Mouse (Mus musculus) testis, adult 2 months (tissue): ENCODE data around the gene Hist2h2aa2. TPM values are rescaled to one million over a fixed set of nuclear protein-coding genes. Genes with fewer than 3 reads are reported as not detected.
"Not testable (repeated sequence)": the region's sequence is repeated elsewhere in the genome, so short reads cannot be mapped to it uniquely, and the experiment has no call there.

Source experiments
- H3K27ac ChIP-seq: fragments of 200-500 bp; 2 replicates; pipeline ENCODE4 v1.5.1; 2012; ENCODE audit warnings: low read depth, low read length; ENCODE audit not compliant: control insufficient read depth, insufficient read depth
- H3K27me3 ChIP-seq: fragments of 200-500 bp; 2 replicates; pipeline ENCODE4 v1.6.1; 2012; ENCODE audit warnings: mild to moderate bottlenecking, low read length, moderate library complexity; ENCODE audit not compliant: control insufficient read depth, insufficient read depth
- H3K36me3 ChIP-seq: fragments of 200-500 bp; 2 replicates; pipeline ENCODE4 v1.6.1; 2012; ENCODE audit warnings: mild to moderate bottlenecking, low read length; ENCODE audit not compliant: control insufficient read depth, insufficient read depth
- H3K4me1 ChIP-seq: fragments of 200-500 bp; 2 replicates; pipeline ENCODE4 v1.6.1; 2012; ENCODE audit warnings: low read length; ENCODE audit not compliant: control insufficient read depth, insufficient read depth
- H3K4me3 ChIP-seq: fragments of 200-500 bp; 2 replicates; pipeline ENCODE4 v1.5.1; 2012; ENCODE audit warnings: low read depth, mild to moderate bottlenecking, low read length, moderate library complexity, mixed read lengths; ENCODE audit not compliant: control insufficient read depth
- CTCF ChIP-seq: fragments of 200-500 bp; IDR thresholded peaks from 2 replicates; pipeline ENCODE4 v1.5.1; 2012; ENCODE audit warnings: low read depth, mild to moderate bottlenecking, inconsistent platforms, low read length, moderate library complexity; ENCODE audit not compliant: control insufficient read depth, insufficient read depth, insufficient replicate concordance
- POLR2A ChIP-seq: fragments of 200-500 bp; IDR thresholded peaks from 2 replicates; pipeline ENCODE4 v1.6.1; 2012; ENCODE audit warnings: low read depth, mild to moderate bottlenecking, inconsistent platforms, low read length, moderate library complexity; ENCODE audit not compliant: control insufficient read depth
- polyA plus RNA-seq: library from polyadenylated mRNA; depleted of rRNA; stranded (reverse); fragments of >200 nt; gene quantifications from 2 replicates; pipeline ENCODE4 v1.2.3, GENCODE M21; 2012

Hist2h2aa2 gene
- polyA plus RNA-seq, 1 experiment, result 37.8 TPM

GRCm38 (mm10) chr3:96247356-96248140, 7.5 kb upstream of the Hist2h2aa2 start:
- H3K4me3 ChIP-seq, result peak overlapping the region; percentile 74

GRCm38 (mm10) chr3:96246427-96246856, 6.4 kb upstream of the Hist2h2aa2 start, which contains the start of gene Hist2h3c1:
Gene Hist2h3c1, plus strand, starts transcription at chr3:96246685.
- H3K27me3 ChIP-seq, H3K4me1 ChIP-seq, H3K36me3 ChIP-seq: not testable (repeated sequence)
- Histone ChIP-seq H3K4me3 (peak within 1 kb of the TSS; percentile 84), H3K27ac (peak within 1 kb of the TSS; percentile 85)

More at GRCm38 (mm10) chr3:96247356-96248140, 7.5 kb upstream of the Hist2h2aa2 start:
- no peaks in the 10 kb centered on the region for H3K36me3 ChIP-seq
- TF ChIP-seq POLR2A, result no peak
- TF ChIP-seq CTCF, result no peak
- no peaks in the 10 kb centered on the region; the same call in 1 of the 2 replicates for H3K4me1 ChIP-seq
- no peak overlapping the region for H3K27ac ChIP-seq
- no peaks in the 10 kb centered on the region for H3K27me3 ChIP-seq

DNA sequence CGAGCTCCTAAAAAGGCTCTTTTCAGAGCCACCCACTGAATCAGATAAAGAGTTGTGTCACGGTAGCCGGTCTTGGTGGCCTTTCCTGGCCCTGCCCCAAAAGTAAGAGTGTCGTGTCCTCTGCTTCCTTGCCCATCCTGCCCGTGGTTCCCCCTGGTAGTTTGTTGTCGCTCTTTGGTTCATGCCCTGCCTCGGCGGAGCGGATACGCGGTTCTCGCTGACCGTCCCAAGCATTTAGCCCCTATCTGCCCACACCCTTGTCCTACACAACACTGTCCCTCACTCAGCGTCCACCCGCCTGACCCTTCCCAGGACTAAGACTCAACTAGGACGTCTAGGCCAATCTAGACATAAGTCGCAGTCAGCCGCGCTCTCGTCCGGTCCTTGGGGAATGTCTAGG, 5.9 kb upstream of the Hist2h2aa2 start:
- Histone ChIP-seq H3K4me3 (peak overlapping the region; percentile 84), H3K27ac (peak overlapping the region; percentile 85)
- H3K27me3 ChIP-seq, H3K4me1 ChIP-seq, H3K36me3 ChIP-seq: not testable (repeated sequence)

- not testable (repeated sequence) for H3K4me1 ChIP-seq
Measured at GRCm38 (mm10) chr3:96245003-96245886, 5.2 kb upstream of the Hist2h2aa2 start, which contains the start of gene Hist2h2aa1. Gene Hist2h2aa1, plus strand, starts transcription at chr3:96245497.

DNA sequence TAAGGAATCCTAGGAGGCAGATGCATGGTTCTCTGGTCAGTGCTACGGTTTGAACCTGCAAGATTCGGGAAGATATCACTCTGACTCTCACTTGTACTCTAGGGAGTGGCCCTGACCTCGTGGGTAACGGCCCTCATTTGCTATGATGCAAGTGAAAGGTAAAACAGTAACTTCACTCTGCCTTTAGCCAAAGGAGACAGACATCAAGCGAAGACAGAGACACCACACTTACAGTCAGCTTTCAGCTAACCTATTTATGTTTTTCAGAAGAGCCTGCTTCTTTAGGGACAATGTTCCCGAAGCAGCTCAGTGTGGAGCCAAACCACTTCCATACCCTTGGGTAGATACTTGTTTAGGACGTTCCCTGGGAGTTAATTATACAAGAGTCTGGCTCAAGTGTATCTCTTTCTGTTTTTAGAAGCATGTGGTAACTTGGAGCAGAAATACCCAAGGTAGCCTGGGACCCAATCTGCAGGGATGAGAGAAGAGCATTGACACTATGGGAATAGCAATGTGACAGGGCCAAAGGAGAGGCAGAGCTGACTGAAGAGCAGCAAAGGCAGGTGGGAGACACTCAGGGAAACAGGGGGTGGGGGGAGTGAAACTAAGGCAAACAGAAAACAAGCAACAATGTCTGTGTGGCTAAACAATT, 4.0 kb upstream of the Hist2h2aa2 start:
- Histone ChIP-seq H3K27ac (peak overlapping the region; percentile 5), H3K4me1 (peaks cover 2% of the 10 kb centered on the region), H3K4me3 (peak overlapping the region; percentile 73), H3K36me3 (no peaks in the 10 kb centered on the region), H3K27me3 (no peaks in the 10 kb centered on the region)
- no peak for TF ChIP-seq CTCF
- TF ChIP-seq POLR2A, result no peak

More at GRCm38 (mm10) chr3:96245003-96245886, 5.2 kb upstream of the Hist2h2aa2 start, which contains the start of gene Hist2h2aa1:
- not testable (repeated sequence) for H3K27me3 ChIP-seq, H3K36me3 ChIP-seq
- TF ChIP-seq POLR2A, result peak; percentile 57; the same call in 1 of the 2 replicates
- TF ChIP-seq CTCF, result 0 out of 2 replicates have a peak, but pooled peaks have one; percentile 1
- Histone ChIP-seq H3K27ac (peak within 1 kb of the TSS; percentile 100), H3K4me3 (peak within 1 kb of the TSS; percentile 100)

- Histone ChIP-seq H3K36me3 (no peaks in the 10 kb centered on the region), H3K27me3 (no peaks in the 10 kb centered on the region), H3K27ac (peak overlapping the region; percentile 84), H3K4me3 (peak overlapping the region; percentile 74; the same call in 1 of the 2 replicates), H3K4me1 (peaks cover 5% of the 10 kb centered on the region; the same call in 1 of the 2 replicates)
- TF ChIP-seq POLR2A (no peak), CTCF (no peak)
Measured at GRCm38 (mm10) chr3:96240799-96241197, 722 bp upstream of the Hist2h2aa2 start.

GRCm38 (mm10) chr3:96238954-96239793, 902 bp downstream of the Hist2h2aa2 start, which contains the start of gene Hist2h3c2:
Gene Hist2h3c2, minus strand, starts transcription at chr3:96239127.
- not testable (repeated sequence) for H3K27me3 ChIP-seq, H3K4me1 ChIP-seq, H3K36me3 ChIP-seq
- H3K4me3 ChIP-seq, result peak within 1 kb of the TSS; percentile 85
- H3K27ac ChIP-seq, result peak within 1 kb of the TSS; percentile 76
